Mouse (Mus musculus) MEL (cell line): ENCODE results near the gene Srd5a3.

Experiments
- CTCF ChIP-seq, 3 experiments: IDR thresholded peaks in 2 of 3; conservative IDR thresholded peaks in 1 of 3; 2 replicates each; pipeline ENCODE4 v1.5.1; 2011 to 2012; ENCODE audit warnings: low read length in 3 of 3, low read depth in 2 of 3, mild to moderate bottlenecking in 2 of 3, improper control_type of control experiment in 1 of 3, inconsistent platforms in 1 of 3, mixed read lengths in 1 of 3, moderate library complexity in 1 of 3; ENCODE audit not compliant: control insufficient read depth in 1 of 3, insufficient read depth in 1 of 3, poor library complexity in 1 of 3, severe bottlenecking in 1 of 3
- E2F4 ChIP-seq: IDR thresholded peaks from 2 replicates; pipeline ENCODE4 v1.6.1; 2011; ENCODE audit warnings: low read depth, low read length, improper control_type of control experiment, borderline replicate concordance
- ELF1 ChIP-seq: IDR thresholded peaks from 2 replicates; pipeline ENCODE4 v1.6.1; 2014; ENCODE audit warnings: low read depth, mild to moderate bottlenecking, inconsistent platforms, low read length, improper control_type of control experiment, moderate library complexity
- EP300 ChIP-seq, 2 experiments: IDR thresholded peaks; 2 replicates each; pipeline ENCODE4 v1.6.1; 2011; ENCODE audit warnings: improper control_type of control experiment in 2 of 2, low read length in 2 of 2, low read depth in 1 of 2, mild to moderate bottlenecking in 1 of 2
- GABPA ChIP-seq: IDR thresholded peaks from 2 replicates; pipeline ENCODE4 v1.6.1; 2012; ENCODE audit warnings: low read depth, mild to moderate bottlenecking, inconsistent platforms, low read length, improper control_type of control experiment, moderate library complexity
- HCFC1 ChIP-seq: IDR thresholded peaks from 2 replicates; pipeline ENCODE4 v1.6.1; 2012; ENCODE audit warnings: low read depth, mild to moderate bottlenecking, inconsistent platforms, low read length, improper control_type of control experiment, moderate library complexity
- MAX ChIP-seq: IDR thresholded peaks from 2 replicates; pipeline ENCODE4 v1.6.1; 2011; ENCODE audit warnings: low read length, improper control_type of control experiment
- MYC ChIP-seq: IDR thresholded peaks from 2 replicates; pipeline ENCODE4 v1.6.1; 2011; ENCODE audit warnings: low read depth, mild to moderate bottlenecking, low read length, improper control_type of control experiment, moderate library complexity
- POLR2A ChIP-seq, 2 experiments: IDR thresholded peaks; 2 replicates each; pipeline ENCODE4 v1.6.1; 2011 to 2012; ENCODE audit warnings: low read length in 2 of 2, mild to moderate bottlenecking in 2 of 2, control low read depth in 1 of 2, improper control_type of control experiment in 1 of 2, low read depth in 1 of 2, moderate library complexity in 1 of 2; ENCODE audit not compliant: control insufficient read depth in 1 of 2, insufficient read depth in 1 of 2, poor library complexity in 1 of 2
- POLR2AphosphoS2 ChIP-seq: IDR thresholded peaks from 2 replicates; pipeline ENCODE4 v1.6.1; 2011; ENCODE audit warnings: low read length, improper control_type of control experiment
- TAL1 ChIP-seq: IDR thresholded peaks from 2 replicates; pipeline ENCODE4 v1.6.1; 2012; ENCODE audit warnings: mild to moderate bottlenecking, inconsistent platforms, low read length, moderate library complexity, mixed read lengths
- TCF12 ChIP-seq: IDR thresholded peaks from 2 replicates; pipeline ENCODE4 v1.6.1; 2014; ENCODE audit warnings: low read depth, mild to moderate bottlenecking, inconsistent platforms, low read length, improper control_type of control experiment, moderate library complexity
- ZMIZ1 ChIP-seq: IDR thresholded peaks from 2 replicates; pipeline ENCODE4 v1.6.1; 2012; ENCODE audit warnings: low read depth, mild to moderate bottlenecking, inconsistent platforms, low read length, improper control_type of control experiment, moderate library complexity

- TF ChIP-seq POLR2A (IDR thresholded peaks at IDR 0.05; ENCODE audit: control insufficient read depth in 1 of 2, insufficient read depth in 1 of 2, low read depth in 1 of 2, low read length in 2 of 2, poor library complexity in 1 of 2) (no peak), CTCF (IDR thresholded peaks at IDR 0.05 in 2 of 3, conservative IDR thresholded peaks at IDR 0.05 in 1 of 3; ENCODE audit: control insufficient read depth in 1 of 3, insufficient read depth in 1 of 3, low read depth in 2 of 3, low read length in 3 of 3, poor library complexity in 1 of 3, severe bottlenecking in 1 of 3) (no peak), E2F4 (no peak), POLR2AphosphoS2 (no peak), TAL1 (no peak), HCFC1 (no peak), MAX (no peak), ELF1 (no peak), EP300 (IDR thresholded peaks at IDR 0.05; ENCODE audit: low read depth in 1 of 2, low read length in 2 of 2) (no peak), MYC (no peak), GABPA (no peak), TCF12 (no peak), ZMIZ1 (no peak)
Observed at GRCm38 (mm10) chr5:76163828-76164390, 23.8 kb downstream of the Srd5a3 start.
